In genomic region chr15:6388146-6388545, GRCm38 (mm10) we compare ENCODE assay signal across 10 mouse cellular contexts. TPM values are rescaled to one million over a fixed set of nuclear protein-coding genes. Genes with fewer than 3 reads are reported as not detected.
DNase-seq lines count a peak whose midpoint lies in the region; ATAC-seq and TF ChIP-seq lines count a peak whose summit lies in the region.
"Had no signal": no experiment of that assay in that cellular context is flagged by ENCODE, and none has a peak within 500 bp of the region (broad histone marks: within the 10 kb centered on the region; RNA-seq: fewer than 3 reads in every experiment).

No protein-coding gene starts in this region.

- no peak for TF ChIP-seq CTCF in C2C12 (IDR thresholded peaks at IDR 0.05; ENCODE audit: control insufficient read depth, insufficient read depth, insufficient read length)
- TF ChIP-seq CTCF in heart, postnatal 0 days (IDR thresholded peaks at IDR 0.05; ENCODE audit: low read depth): no peak
- no peak for TF ChIP-seq CTCF in liver, postnatal 0 days (IDR thresholded peaks at IDR 0.05; ENCODE audit: low read depth)

- no peaks in the 10 kb centered on the region for H3K27me3 ChIP-seq in heart, embryonic 10.5 days (ENCODE audit: insufficient read depth, poor library complexity, severe bottlenecking)
- H3K27me3 ChIP-seq in C2C12 (ENCODE audit: control insufficient read depth, insufficient read depth, insufficient read length): no peaks in the 10 kb centered on the region
- H3K27me3 ChIP-seq in heart, postnatal 0 days (ENCODE audit: control insufficient read depth, insufficient read depth, low read length): no peaks in the 10 kb centered on the region
- peaks cover 11% of the 10 kb centered on the region for H3K27me3 ChIP-seq in liver, postnatal 0 days (ENCODE audit: insufficient read depth, low read length)

- peaks cover 50% of the 10 kb centered on the region for H3K4me1 ChIP-seq in heart, embryonic 10.5 days
- peaks cover 32% of the 10 kb centered on the region for H3K4me1 ChIP-seq in heart, postnatal 0 days (ENCODE audit: control insufficient read depth, insufficient read depth)
- H3K4me1 ChIP-seq in liver, postnatal 0 days (ENCODE audit: insufficient read depth): no peaks in the 10 kb centered on the region

- WGBS in heart, embryonic 10.5 days: 30% methylated on average over 3 of the region's 3 CpGs
- 53% methylated on average over 3 of the region's 3 CpGs for WGBS in heart, postnatal 0 days
- WGBS in liver, postnatal 0 days (ENCODE audit: insufficient replicate concordance): 55% methylated on average over 3 of the region's 3 CpGs

- H3K79me3 ChIP-seq in C2C12 (ENCODE audit: low read depth): peaks cover 26% of the 10 kb centered on the region

- no peak overlapping the region for H3ac ChIP-seq in C2C12 (ENCODE audit: control insufficient read depth, insufficient read length, low read depth)

- peaks cover 58% of the 10 kb centered on the region for H3K79me2 ChIP-seq in C2C12 (ENCODE audit: control insufficient read depth, insufficient read depth)

- no peak for DNase-seq in heart, embryonic 10.5 days (ENCODE audit: low spot score)
- no peak for DNase-seq in heart, postnatal 14 days
- no peak for DNase-seq in heart, postnatal 0 days (ENCODE audit: low spot score)
- no peak for DNase-seq in liver, postnatal 0 days
- DNase-seq in MN1 (ENCODE audit: low spot score): no peak
- DNase-seq in left cerebral cortex, postnatal 14 days (ENCODE audit: low spot score in 2 of 2): no peak
- DNase-seq in testis, postnatal 10 days (ENCODE audit: low spot score): no peak

- ATAC-seq in heart, postnatal 0 days (ENCODE audit: insufficient read depth, low read depth): no peak
- ATAC-seq in liver, postnatal 0 days: no peak

- peak overlapping the region; percentile 87 for H3K27ac ChIP-seq in heart, embryonic 10.5 days
- H3K27ac ChIP-seq in heart, postnatal 0 days (ENCODE audit: low read depth): no peak overlapping the region
- no peak overlapping the region for H3K27ac ChIP-seq in liver, postnatal 0 days (ENCODE audit: low read depth)

- H3K36me3 ChIP-seq in heart, embryonic 10.5 days: peaks cover 4% of the 10 kb centered on the region; the same call in 1 of the 2 replicates
- peaks cover 25% of the 10 kb centered on the region for H3K36me3 ChIP-seq in C2C12 (ENCODE audit: control insufficient read depth, insufficient read depth)
- H3K36me3 ChIP-seq in heart, postnatal 0 days (replicated peaks; ENCODE audit: control insufficient read depth, insufficient read depth, low read length): no peaks in the 10 kb centered on the region
- no peaks in the 10 kb centered on the region for H3K36me3 ChIP-seq in liver, postnatal 0 days (replicated peaks; ENCODE audit: insufficient read depth, low read length)

- intact Hi-C loops in heart, postnatal 14 days (cut with DNase I): loop anchor here (5.0 kb wide), 2 partner anchors 44 to 126 kb away; no protein-coding TSS in a partner anchor
- intact Hi-C loops in left cerebral cortex, postnatal 14 days (cut with DNase I): loop anchor here (10.0 kb wide), 1 partner anchor 153 kb away; no protein-coding TSS in a partner anchor

- TF ChIP-seq EP300 in heart, postnatal 0 days (IDR thresholded peaks at IDR 0.05; ENCODE audit: low read depth): no peak
- no peak for TF ChIP-seq EP300 in liver, postnatal 0 days (IDR thresholded peaks at IDR 0.05; ENCODE audit: low read depth)

- H3K9ac ChIP-seq in heart, postnatal 0 days (replicated peaks; ENCODE audit: low read depth, low read length): 0 out of 2 replicates have a peak overlapping the region, but pooled peaks have one; percentile 46
- peak overlapping the region; percentile 26; the same call in 1 of the 2 replicates for H3K9ac ChIP-seq in liver, postnatal 0 days (replicated peaks)

- H3K9me3 ChIP-seq in heart, embryonic 10.5 days: no peaks in the 10 kb centered on the region
- no peaks in the 10 kb centered on the region for H3K9me3 ChIP-seq in heart, postnatal 0 days (replicated peaks; ENCODE audit: control insufficient read depth, low read length)
- H3K9me3 ChIP-seq in liver, postnatal 0 days (ENCODE audit: low read length): no peaks in the 10 kb centered on the region

- H3K4me2 ChIP-seq in heart, postnatal 0 days (ENCODE audit: low read depth, low read length): peak overlapping the region; percentile 64
- peak overlapping the region; percentile 26 for H3K4me2 ChIP-seq in liver, postnatal 0 days (ENCODE audit: low read depth, low read length)

- peak overlapping the region; percentile 66 for H3K4me3 ChIP-seq in heart, embryonic 10.5 days
- H3K4me3 ChIP-seq in C2C12 (ENCODE audit: insufficient read depth, poor library complexity, severe bottlenecking): peak overlapping the region; percentile 54
- H3K4me3 ChIP-seq in heart, postnatal 0 days (ENCODE audit: low read depth, low read length): peak overlapping the region; percentile 60
- H3K4me3 ChIP-seq in liver, postnatal 0 days (ENCODE audit: low read depth, low read length): peak overlapping the region; percentile 50

TF ChIP-seq in C2C12, 6 proteins besides CTCF, POLR2A, EP300 and RAD21:
- TF ChIP-seq MYOD1 (IDR thresholded peaks at IDR 0.05; ENCODE audit: control insufficient read depth, insufficient read length, low read depth) (no peak), CEBPB (IDR thresholded peaks at IDR 0.05; ENCODE audit: low read depth) (no peak)

RNA-seq across cellular contexts. Expression of gene C9, which starts 57.0 kb away (rescaled TPM):
- not detected in 2 replicates for polyA plus RNA-seq in heart, embryonic 10.5 days (2016; fragmentation: Nextera tagmentation; extraction: Ambion mirVana)
- total RNA-seq in heart, postnatal 14 days (2021): not detected
- not detected for polyA plus RNA-seq in C2C12 (2012; fragmentation: generic; extraction: Trizol)
- not detected in 2 replicates for total RNA-seq in heart, postnatal 0 days (2014; rRNA removed; ENCODE audit: low replicate concordance)
- not detected in 2 replicates for polyA plus RNA-seq in heart, postnatal 0 days (2015; fragmentation: Nextera tagmentation; extraction: Ambion mirVana)
- polyA plus RNA-seq in liver, postnatal 0 days (2015; fragmentation: Nextera tagmentation; extraction: Ambion mirVana): 0.95 and 1.9 TPM in 2 replicates
- total RNA-seq in left cerebral cortex, postnatal 14 days (2021): not detected
- total RNA-seq: megakaryocyte-erythroid progenitor cell, adult 5-6 weeks had no signal
- polyA plus RNA-seq: testis, adult 2 months had no signal
